Mouse (Mus musculus) adrenal gland, adult 18-20 months (tissue): ENCODE measurements around the gene Amigo2. TPM values are rescaled to one million over a fixed set of nuclear protein-coding genes. Genes with fewer than 3 reads are reported as not detected.

Experiments
- DNase-seq, 2 experiments: peaks; one replicate each; pipeline ENCODE4 v3.0.0; 2021 to 2022; ENCODE audit warnings: low spot score in 2 of 2
- total RNA-seq, 2 experiments: library from RNA; stranded (reverse); gene quantifications; 1 replicate in 1 of 2; 2 replicates in 1 of 2; pipeline ENCODE4 v1.2.3; 2021

Amigo2 gene
- total RNA-seq, 2 experiments from 2014 or later, result 5.7 to 9.0 TPM

- DNase-seq, result no peak
Observed at GRCm38 (mm10) chr15:97271985-97272697, 25.1 kb upstream of the Amigo2 start.

GRCm38 (mm10) chr15:97267094-97267695, 20.1 kb upstream of the Amigo2 start:
- no peak for DNase-seq

- DNase-seq, result no peak
Observed at GRCm38 (mm10) chr15:97266236-97266845, 19.3 kb upstream of the Amigo2 start.

GRCm38 (mm10) chr15:97262251-97262650, 15.2 kb upstream of the Amigo2 start:
- DNase-seq, result no peak

- DNase-seq, result no peak
Observed at GRCm38 (mm10) chr15:97259968-97260597, 13.0 kb upstream of the Amigo2 start.

GRCm38 (mm10) chr15:97259300-97259699, 12.2 kb upstream of the Amigo2 start:
- DNase-seq, result no peak

- DNase-seq, result no peak
Observed at GRCm38 (mm10) chr15:97258483-97259230, 11.6 kb upstream of the Amigo2 start.

- DNase-seq, result no peak
Observed at GRCm38 (mm10) chr15:97257206-97257775, 10.2 kb upstream of the Amigo2 start.

- no peak for DNase-seq
Observed at GRCm38 (mm10) chr15:97256411-97256810, 9.3 kb upstream of the Amigo2 start.

GRCm38 (mm10) chr15:97255800-97256199, 8.7 kb upstream of the Amigo2 start:
- no peak for DNase-seq

- DNase-seq, result no peak
Observed at GRCm38 (mm10) chr15:97254375-97254774, 7.3 kb upstream of the Amigo2 start.

- no peak for DNase-seq
Observed at GRCm38 (mm10) chr15:97252493-97253034, 5.5 kb upstream of the Amigo2 start.

GRCm38 (mm10) chr15:97249322-97249721, 2.2 kb upstream of the Amigo2 start:
- no peak for DNase-seq

- DNase-seq, result no peak
Observed at GRCm38 (mm10) chr15:97248296-97248695, 1.2 kb upstream of the Amigo2 start.

GRCm38 (mm10) chr15:97247791-97248161, 689 bp upstream of the Amigo2 start:
- peak; percentile 32 to 36 for DNase-seq

- DNase-seq, result no peak
Observed at GRCm38 (mm10) chr15:97246256-97246655, 831 bp downstream of the Amigo2 start.

- no peak for DNase-seq
Observed at GRCm38 (mm10) chr15:97245392-97245791, 1.7 kb downstream of the Amigo2 start.

GRCm38 (mm10) chr15:97236943-97237342, 10.1 kb downstream of the Amigo2 start:
- peak; percentile 59 to 75 for DNase-seq

- peak; percentile 60 to 64 for DNase-seq
Observed at GRCm38 (mm10) chr15:97235183-97235582, 11.9 kb downstream of the Amigo2 start.

- no peak for DNase-seq
Observed at GRCm38 (mm10) chr15:97234076-97234475, 13.0 kb downstream of the Amigo2 start.
